Mouse (Mus musculus): ENCODE measurements around the gene Dars2. TPM values are rescaled to one million over a fixed set of nuclear protein-coding genes. Genes with fewer than 3 reads are reported as not detected.
"Not testable (repeated sequence)": the region's sequence is repeated elsewhere in the genome, so short reads cannot be mapped to it uniquely, and the experiment has no call there.

Dars2 gene
- polyA plus RNA-seq, 1 experiment from 2014 or later, result 47.5 TPM

DNA sequence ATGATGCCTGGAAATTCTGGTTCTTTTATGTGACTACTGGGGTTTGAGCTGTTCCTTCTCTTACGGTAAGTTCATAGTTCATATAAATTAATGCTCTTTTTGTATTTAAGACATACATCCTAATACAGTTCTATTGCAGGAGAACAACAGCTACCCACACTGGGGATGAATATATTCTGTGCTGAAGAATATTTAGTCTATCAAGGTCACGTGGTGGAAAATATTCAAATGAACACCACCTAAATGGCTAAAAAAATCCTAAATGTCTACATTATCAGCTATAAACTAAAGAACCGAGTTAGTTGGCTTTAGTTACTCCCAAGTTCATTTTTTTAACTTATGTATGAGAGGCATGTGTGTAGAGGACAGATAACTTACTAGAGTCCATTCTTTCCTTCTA lies 40.4 kb downstream of the Dars2 start:
- 93% methylated on average over 3 of the region's 3 CpGs for WGBS
- ATAC-seq, result no peak
- H3K27ac ChIP-seq (ENCODE audit: low read length), result no peak overlapping the region

DNA sequence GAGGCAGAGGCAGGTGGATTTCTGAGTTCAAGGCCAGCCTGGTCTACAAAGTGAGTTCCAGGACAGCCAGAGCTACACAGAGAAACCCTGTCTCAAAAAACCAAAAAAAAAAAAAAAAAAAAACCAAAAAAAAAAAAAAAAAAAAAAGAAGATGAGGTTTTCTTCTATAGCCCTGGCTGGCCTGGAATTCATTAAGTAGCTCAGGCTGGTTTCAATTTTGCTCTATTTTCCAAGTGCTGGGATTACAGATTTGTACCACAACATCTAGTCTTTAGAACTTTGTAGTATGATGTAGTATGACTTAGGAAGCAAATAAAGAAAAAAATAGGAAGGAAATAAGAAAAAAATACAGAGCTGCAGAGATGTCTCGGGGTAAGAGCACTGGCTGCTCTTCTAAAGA lies 42.0 kb downstream of the Dars2 start:
- not testable (repeated sequence) for ATAC-seq; H3K4me1 ChIP-seq (ENCODE audit: control insufficient read depth, insufficient read depth, low read length); H3K27ac ChIP-seq (ENCODE audit: low read length); H3K27me3 ChIP-seq (replicated peaks; ENCODE audit: control insufficient read depth, insufficient read depth, low read length); H3K36me3 ChIP-seq (ENCODE audit: control insufficient read depth, insufficient read depth, low read length); H3K9me3 ChIP-seq (ENCODE audit: control insufficient read depth, low read length); H3K4me2 ChIP-seq (ENCODE audit: low read depth, low read length); H3K9ac ChIP-seq (ENCODE audit: low read depth, low read length); H3K4me3 ChIP-seq (ENCODE audit: low read length)
- 87% methylated on average over 1 of the region's 1 CpGs for WGBS

More for the DNA sequence above, 40.4 kb downstream of the Dars2 start:
- Histone ChIP-seq H3K27me3 (replicated peaks; ENCODE audit: control insufficient read depth, insufficient read depth, low read length) (no peaks in the 10 kb centered on the region), H3K9ac (ENCODE audit: low read depth, low read length) (no peak overlapping the region), H3K4me1 (ENCODE audit: control insufficient read depth, insufficient read depth, low read length) (peaks cover 5% of the 10 kb centered on the region; the same call in 1 of the 2 replicates), H3K9me3 (ENCODE audit: control insufficient read depth, low read length) (no peaks in the 10 kb centered on the region), H3K4me2 (ENCODE audit: low read depth, low read length) (no peak overlapping the region), H3K36me3 (ENCODE audit: control insufficient read depth, insufficient read depth, low read length) (peaks cover 5% of the 10 kb centered on the region; the same call in 1 of the 2 replicates), H3K4me3 (ENCODE audit: low read length) (no peak overlapping the region)

DNA sequence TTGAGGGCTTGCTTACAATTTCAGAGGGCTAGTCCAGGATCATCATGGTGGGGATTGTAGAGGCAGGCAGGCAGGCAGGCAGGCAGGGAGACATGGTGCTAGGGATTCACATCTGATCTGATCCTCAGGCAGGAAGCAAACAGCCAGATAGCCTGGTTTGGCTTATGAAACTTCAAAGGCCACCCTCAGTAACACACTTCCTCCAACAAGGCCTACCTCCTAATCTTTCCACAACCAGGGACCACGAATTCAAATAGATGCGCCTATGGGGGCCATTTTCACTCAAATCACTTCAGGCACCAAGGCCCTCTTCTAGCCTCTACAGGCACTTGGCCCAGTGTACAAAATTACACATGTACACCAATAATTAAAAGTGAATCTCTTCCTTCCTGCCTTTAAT lies 43.3 kb downstream of the Dars2 start:
- WGBS, result 95% methylated on average over 2 of the region's 2 CpGs

DNA sequence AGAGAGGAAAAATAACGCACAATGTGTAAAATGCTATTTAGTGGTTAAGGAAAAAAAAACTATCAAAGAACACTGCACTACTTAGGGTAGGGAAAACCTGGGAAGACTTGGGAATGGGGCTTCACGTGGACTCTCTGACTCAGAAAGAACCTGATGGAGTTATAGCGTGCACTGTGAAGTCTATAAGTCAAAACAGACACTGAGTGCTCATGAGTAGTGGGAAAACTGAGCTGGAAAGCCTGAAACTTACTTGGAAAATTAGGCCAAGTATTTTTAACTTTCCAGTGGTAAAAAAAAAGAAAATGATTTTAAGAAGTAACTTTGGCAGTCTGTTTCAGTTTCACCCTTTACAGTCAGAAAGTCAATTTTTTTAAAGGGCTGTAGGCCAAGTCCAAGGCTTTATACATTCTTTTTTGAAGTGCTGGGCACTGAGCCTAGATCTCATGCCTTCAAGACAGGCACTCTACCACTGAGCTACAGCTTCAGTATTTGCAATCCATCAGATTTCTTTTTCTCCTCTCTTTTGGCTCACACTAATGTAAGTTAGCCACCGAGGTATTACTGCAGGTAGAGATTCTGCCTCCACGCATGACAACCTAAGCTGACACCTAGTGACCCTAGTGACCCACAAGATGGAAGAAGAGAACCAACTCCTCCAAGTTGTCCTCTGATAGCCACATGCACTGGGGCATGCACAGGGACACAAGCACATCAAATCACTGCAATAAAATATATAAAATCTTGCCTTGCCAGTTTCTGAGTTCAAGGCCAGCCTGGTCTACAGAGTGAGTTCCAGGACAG lies 44.8 kb downstream of the Dars2 start:
- Histone ChIP-seq H3K4me2 (ENCODE audit: low read depth, low read length) (no peak overlapping the region), H3K9me3 (ENCODE audit: control insufficient read depth, low read length) (no peaks in the 10 kb centered on the region), H3K36me3 (ENCODE audit: control insufficient read depth, insufficient read depth, low read length) (no peaks in the 10 kb centered on the region), H3K4me3 (ENCODE audit: low read length) (no peak overlapping the region), H3K9ac (ENCODE audit: low read depth, low read length) (no peak overlapping the region), H3K4me1 (ENCODE audit: control insufficient read depth, insufficient read depth, low read length) (no peaks in the 10 kb centered on the region), H3K27me3 (replicated peaks; ENCODE audit: control insufficient read depth, insufficient read depth, low read length) (no peaks in the 10 kb centered on the region), H3K27ac (ENCODE audit: low read length) (no peak overlapping the region)
- peak; percentile 53 for ATAC-seq
- WGBS, result 73% methylated on average over 5 of the region's 5 CpGs

More for the DNA sequence above, 43.3 kb downstream of the Dars2 start:
- no peak for ATAC-seq
- no peaks in the 10 kb centered on the region for H3K4me1 ChIP-seq (ENCODE audit: control insufficient read depth, insufficient read depth, low read length)
- no peaks in the 10 kb centered on the region for H3K27me3 ChIP-seq (replicated peaks; ENCODE audit: control insufficient read depth, insufficient read depth, low read length)
- H3K27ac ChIP-seq (ENCODE audit: low read length), result no peak overlapping the region
- H3K9me3 ChIP-seq (ENCODE audit: control insufficient read depth, low read length), result no peaks in the 10 kb centered on the region
- H3K4me3 ChIP-seq (ENCODE audit: low read length), result no peak overlapping the region
- no peak overlapping the region for H3K9ac ChIP-seq (ENCODE audit: low read depth, low read length)
- peaks cover 5% of the 10 kb centered on the region; the same call in 1 of the 2 replicates for H3K36me3 ChIP-seq (ENCODE audit: control insufficient read depth, insufficient read depth, low read length)
- no peak overlapping the region for H3K4me2 ChIP-seq (ENCODE audit: low read depth, low read length)

DNA sequence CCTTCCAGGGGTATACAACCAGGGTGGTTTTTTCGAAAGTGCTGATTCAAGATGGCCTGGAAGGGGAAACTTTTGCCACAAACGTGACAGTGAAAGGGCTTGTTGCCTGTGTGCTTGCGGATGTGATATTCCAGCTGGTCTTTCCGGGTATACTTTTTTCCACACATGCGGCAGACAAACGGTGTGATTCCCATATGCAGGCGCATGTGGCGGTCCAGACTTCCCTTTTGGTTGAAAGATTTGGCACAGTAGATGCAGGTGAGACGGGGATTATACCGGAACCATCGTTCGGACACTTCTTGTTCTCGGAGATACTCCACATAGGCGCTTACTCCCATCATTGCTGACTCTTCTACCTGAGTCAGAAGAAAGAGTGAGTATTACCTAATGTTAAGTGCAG lies 50.4 kb downstream of the Dars2 start:
- H3K4me2 ChIP-seq (ENCODE audit: low read depth, low read length), result no peak overlapping the region
- H3K27me3 ChIP-seq (replicated peaks; ENCODE audit: control insufficient read depth, insufficient read depth, low read length), result no peaks in the 10 kb centered on the region
- H3K4me1 ChIP-seq (ENCODE audit: control insufficient read depth, insufficient read depth, low read length), result no peaks in the 10 kb centered on the region
- H3K9ac ChIP-seq (ENCODE audit: low read depth, low read length), result no peak overlapping the region
- no peak overlapping the region for H3K27ac ChIP-seq (ENCODE audit: low read length)
- no peak for ATAC-seq
- H3K4me3 ChIP-seq (ENCODE audit: low read length), result no peak overlapping the region
- no peaks in the 10 kb centered on the region; the same call in 1 of the 2 replicates for H3K36me3 ChIP-seq (ENCODE audit: control insufficient read depth, insufficient read depth, low read length)
- no peaks in the 10 kb centered on the region for H3K9me3 ChIP-seq (ENCODE audit: control insufficient read depth, low read length)
- 95% methylated on average over 14 of the region's 14 CpGs for WGBS

DNA sequence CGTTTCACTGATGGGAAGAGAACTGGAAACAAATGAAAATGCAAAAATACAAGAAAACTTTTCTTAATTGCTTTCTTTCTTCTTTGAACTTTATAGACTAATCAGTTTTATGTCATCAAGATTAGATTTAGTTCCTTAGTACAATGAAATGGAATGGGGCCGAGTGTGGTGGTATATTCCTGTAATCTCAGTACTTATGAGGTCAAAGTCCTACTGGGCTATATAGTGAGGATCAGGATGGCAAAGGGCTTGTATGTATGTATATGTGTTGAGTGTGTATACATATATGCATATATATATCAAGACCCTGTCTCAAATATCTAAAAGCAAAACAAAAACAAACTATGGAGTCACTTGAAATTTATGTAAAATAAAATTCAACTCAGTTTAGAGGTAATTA lies 54.1 kb downstream of the Dars2 start:
- no peak overlapping the region for H3K4me3 ChIP-seq (ENCODE audit: low read length)
- no peak overlapping the region for H3K27ac ChIP-seq (ENCODE audit: low read length)
- no peaks in the 10 kb centered on the region for H3K27me3 ChIP-seq (replicated peaks; ENCODE audit: control insufficient read depth, insufficient read depth, low read length)
- H3K9me3 ChIP-seq (ENCODE audit: control insufficient read depth, low read length), result no peaks in the 10 kb centered on the region
- H3K36me3 ChIP-seq (ENCODE audit: control insufficient read depth, insufficient read depth, low read length), result peaks cover 4% of the 10 kb centered on the region; the same call in 1 of the 2 replicates
- no peak overlapping the region for H3K9ac ChIP-seq (ENCODE audit: low read depth, low read length)
- 69% methylated on average over 2 of the region's 2 CpGs for WGBS
- H3K4me1 ChIP-seq (ENCODE audit: control insufficient read depth, insufficient read depth, low read length), result no peaks in the 10 kb centered on the region
- H3K4me2 ChIP-seq (ENCODE audit: low read depth, low read length), result no peak overlapping the region
- peak; percentile 87 for ATAC-seq

DNA sequence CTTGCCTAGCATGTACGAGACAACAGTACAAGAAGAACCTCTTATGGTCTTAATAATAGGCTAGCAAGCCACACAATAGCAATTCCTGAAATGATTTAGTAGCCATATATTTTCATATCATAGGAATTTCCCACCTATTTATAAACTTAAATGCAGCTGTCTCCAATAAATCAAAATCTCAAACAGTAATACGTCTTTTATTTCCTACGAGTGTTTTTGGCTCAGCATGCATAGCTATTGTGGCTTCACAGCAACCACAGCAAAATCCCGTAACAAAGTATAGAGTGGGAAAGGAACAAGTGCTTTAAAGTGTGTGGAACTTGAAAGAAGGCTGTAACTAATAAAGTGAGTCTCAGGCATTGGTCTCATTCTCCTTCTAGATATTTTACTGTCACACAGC lies 60.0 kb downstream of the Dars2 start:
- H3K9ac ChIP-seq (ENCODE audit: low read depth, low read length), result no peak overlapping the region
- H3K4me1 ChIP-seq (ENCODE audit: control insufficient read depth, insufficient read depth, low read length), result no peaks in the 10 kb centered on the region
- H3K4me2 ChIP-seq (ENCODE audit: low read depth, low read length), result no peak overlapping the region
- no peak for ATAC-seq
- 86% methylated on average over 4 of the region's 4 CpGs for WGBS
- H3K4me3 ChIP-seq (ENCODE audit: low read length), result no peak overlapping the region
- H3K36me3 ChIP-seq (ENCODE audit: control insufficient read depth, insufficient read depth, low read length), result peaks cover 4% of the 10 kb centered on the region; the same call in 1 of the 2 replicates
- no peaks in the 10 kb centered on the region for H3K27me3 ChIP-seq (replicated peaks; ENCODE audit: control insufficient read depth, insufficient read depth, low read length)
- H3K27ac ChIP-seq (ENCODE audit: low read length), result no peak overlapping the region
- no peaks in the 10 kb centered on the region for H3K9me3 ChIP-seq (ENCODE audit: control insufficient read depth, low read length)

DNA sequence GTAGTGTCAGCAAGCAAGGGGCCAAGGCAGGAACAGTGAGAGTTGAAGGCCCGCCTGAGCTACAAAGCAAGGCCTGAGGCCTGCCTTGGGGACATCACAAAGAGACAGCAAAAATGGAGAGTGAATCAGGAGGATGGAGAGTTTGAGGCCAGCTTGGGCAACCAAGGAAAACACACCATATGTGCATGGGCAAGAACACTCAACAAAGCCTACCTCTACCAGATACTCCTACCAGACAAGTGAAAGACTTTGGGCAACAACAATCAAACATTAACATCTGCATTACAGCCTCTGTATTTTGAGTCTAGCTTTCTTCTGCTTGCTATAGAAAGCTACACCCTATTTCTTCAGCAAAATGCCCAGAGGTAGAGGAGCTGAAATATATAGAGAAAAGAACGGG lies 62.4 kb downstream of the Dars2 start:
- Histone ChIP-seq H3K27me3 (replicated peaks; ENCODE audit: control insufficient read depth, insufficient read depth, low read length) (no peaks in the 10 kb centered on the region), H3K4me3 (ENCODE audit: low read length) (no peak overlapping the region), H3K4me2 (ENCODE audit: low read depth, low read length) (no peak overlapping the region), H3K36me3 (ENCODE audit: control insufficient read depth, insufficient read depth, low read length) (peaks cover 4% of the 10 kb centered on the region; the same call in 1 of the 2 replicates), H3K9ac (ENCODE audit: low read depth, low read length) (no peak overlapping the region), H3K9me3 (ENCODE audit: control insufficient read depth, low read length) (no peaks in the 10 kb centered on the region), H3K27ac (ENCODE audit: low read length) (no peak overlapping the region), H3K4me1 (ENCODE audit: control insufficient read depth, insufficient read depth, low read length) (no peaks in the 10 kb centered on the region)
- WGBS, result 91% methylated on average over 2 of the region's 2 CpGs
- no peak for ATAC-seq

DNA sequence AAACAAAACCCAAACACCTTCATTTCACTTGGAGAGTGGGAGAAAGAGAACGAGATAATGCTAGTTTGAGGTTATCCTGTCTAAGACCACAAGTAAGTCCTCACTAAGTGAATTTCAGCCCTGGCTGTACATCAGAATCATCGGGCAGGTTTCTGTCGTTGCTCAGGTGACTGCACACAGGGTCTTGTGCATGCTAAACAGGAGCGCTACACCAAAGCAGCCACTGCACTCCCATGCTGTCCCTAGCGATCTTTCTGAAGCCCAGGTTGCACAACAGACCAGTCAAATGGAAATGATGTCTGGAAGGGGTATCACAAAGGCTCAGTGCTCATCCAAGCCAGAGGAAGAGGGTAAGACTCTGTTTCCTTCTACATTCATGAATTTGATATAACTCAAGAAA lies 64.0 kb downstream of the Dars2 start:
- 85% methylated on average over 5 of the region's 5 CpGs for WGBS
- no peak for ATAC-seq

More for the DNA sequence above, 64.0 kb downstream of the Dars2 start:
- Histone ChIP-seq H3K27ac (ENCODE audit: low read length) (no peak overlapping the region), H3K4me2 (ENCODE audit: low read depth, low read length) (no peak overlapping the region), H3K4me1 (ENCODE audit: control insufficient read depth, insufficient read depth, low read length) (no peaks in the 10 kb centered on the region), H3K4me3 (ENCODE audit: low read length) (no peak overlapping the region), H3K9me3 (ENCODE audit: control insufficient read depth, low read length) (no peaks in the 10 kb centered on the region), H3K9ac (ENCODE audit: low read depth, low read length) (no peak overlapping the region), H3K27me3 (replicated peaks; ENCODE audit: control insufficient read depth, insufficient read depth, low read length) (no peaks in the 10 kb centered on the region), H3K36me3 (ENCODE audit: control insufficient read depth, insufficient read depth, low read length) (no peaks in the 10 kb centered on the region)

Measured in intestine, embryonic 16.5 days (tissue).